Mouse (Mus musculus) liver, adult 2 months (tissue): ENCODE data around the gene Gm45521. TPM values are rescaled to one million over a fixed set of nuclear protein-coding genes. Genes with fewer than 3 reads are reported as not detected.

ENCODE experiments used
- DNase-seq: peaks from one replicate; pipeline ENCODE4 v3.0.0-alpha.2; 2011; ENCODE audit warnings: low read depth, low spot score; ENCODE audit errors: extremely low read depth
- H3K27ac ChIP-seq: fragments of 200-500 bp; replicated peaks from 2 replicates; pipeline ENCODE4 v1.5.1; 2012; ENCODE audit warnings: low read depth, mild to moderate bottlenecking, control low read depth, inconsistent platforms, low read length; ENCODE audit not compliant: insufficient read depth
- H3K27me3 ChIP-seq: fragments of 200-500 bp; 2 replicates; pipeline ENCODE4 v1.6.1; 2012; ENCODE audit warnings: mild to moderate bottlenecking, moderate library complexity, low read length, inconsistent platforms; ENCODE audit not compliant: control insufficient read depth, insufficient read depth
- H3K36me3 ChIP-seq: fragments of 200-500 bp; 2 replicates; pipeline ENCODE4 v1.6.1; 2012; ENCODE audit warnings: low read length, inconsistent platforms; ENCODE audit not compliant: control insufficient read depth, insufficient read depth
- H3K4me1 ChIP-seq: fragments of 200-500 bp; 2 replicates; pipeline ENCODE4 v1.6.1; 2011; ENCODE audit warnings: low read length; ENCODE audit not compliant: control insufficient read depth, insufficient read depth
- H3K4me3 ChIP-seq: fragments of 200-500 bp; 2 replicates; pipeline ENCODE4 v1.5.1; 2011; ENCODE audit warnings: low read depth, mild to moderate bottlenecking, control low read depth, low read length, moderate library complexity; ENCODE audit not compliant: insufficient read depth
- H3K79me2 ChIP-seq: fragments of 200-500 bp; 2 replicates; pipeline ENCODE4 v1.6.1; 2012; ENCODE audit warnings: inconsistent platforms, mild to moderate bottlenecking, low read length, moderate library complexity; ENCODE audit not compliant: control insufficient read depth, insufficient read depth
- H3K9ac ChIP-seq: fragments of 200-500 bp; 2 replicates; pipeline ENCODE4 v1.6.1; 2012; ENCODE audit warnings: low read depth, mild to moderate bottlenecking, control low read depth, inconsistent platforms, low read length
- CTCF ChIP-seq: fragments of 200-500 bp; IDR thresholded peaks from 2 replicates; pipeline ENCODE4 v1.5.1; 2011; ENCODE audit warnings: low read depth, low read length, control low read depth
- POLR2A ChIP-seq: fragments of 200-500 bp; IDR thresholded peaks from 2 replicates; pipeline ENCODE4 v1.6.1; 2011; ENCODE audit warnings: low read length, control low read depth; ENCODE audit not compliant: insufficient read depth; ENCODE audit errors: extremely low read depth
- WGBS: fragments of 180-500 bp; shearing (Covaris S2); methylation state at CpG from one replicate; pipeline ENCODE4 v1.1.7; 2018; 5-methylcytosine and 5-hydroxymethylcytosine counted together
- polyA plus RNA-seq: library from polyadenylated mRNA; depleted of rRNA; stranded (reverse); fragments of >200 nt; gene quantifications from 2 replicates; pipeline ENCODE4 v1.2.3, GENCODE M21; 2012
- total RNA-seq: library from RNA; depleted of rRNA; stranded (reverse); fragments of >200 nt; gene quantifications from 2 replicates; pipeline ENCODE4 v1.2.3, GENCODE M21; 2014

Gm45521 gene
- total and polyA plus RNA-seq, 2 experiments: not detected

- no peak overlapping the region for H3K4me3 ChIP-seq
These were observed 29.8 kb downstream of the Gm45521 start for GRCm38 (mm10) chr14:7986913-7987312.

GRCm38 (mm10) chr14:7989371-7989770 lies 32.3 kb downstream of the Gm45521 start:
- no peak for DNase-seq
- Histone ChIP-seq H3K27me3 (no peaks in the 10 kb centered on the region), H3K36me3 (no peaks in the 10 kb centered on the region), H3K9ac (peak overlapping the region; percentile 26; the same call in 1 of the 2 replicates), H3K4me1 (no peaks in the 10 kb centered on the region; the same call in none of the 2 replicates), H3K4me3 (no peak overlapping the region), H3K79me2 (no peaks in the 10 kb centered on the region), H3K27ac (peak overlapping the region; percentile 59)
- TF ChIP-seq POLR2A: no peak
- no peak for TF ChIP-seq CTCF
- 91% methylated on average over 1 of the region's 1 CpGs for WGBS

More at GRCm38 (mm10) chr14:7986913-7987312, 29.8 kb downstream of the Gm45521 start:
- TF ChIP-seq POLR2A (no peak), CTCF (no peak)
- H3K4me1 ChIP-seq: no peaks in the 10 kb centered on the region; the same call in none of the 2 replicates
- H3K27ac ChIP-seq: peak overlapping the region; percentile 6; the same call in 1 of the 2 replicates
- H3K79me2 ChIP-seq: no peaks in the 10 kb centered on the region
- 92% methylated on average over 6 of the region's 6 CpGs for WGBS
- H3K9ac ChIP-seq: no peak overlapping the region
- no peak for DNase-seq
- H3K36me3 ChIP-seq: 0 out of 2 replicates have a peak, but pooled peaks cover 2% of the 10 kb centered on the region
- no peaks in the 10 kb centered on the region for H3K27me3 ChIP-seq

- no peak for DNase-seq
- no peaks in the 10 kb centered on the region; the same call in none of the 2 replicates for H3K4me1 ChIP-seq
- WGBS: 70% methylated on average over 3 of the region's 3 CpGs
- H3K27me3 ChIP-seq: no peaks in the 10 kb centered on the region
- H3K27ac ChIP-seq: peak overlapping the region; percentile 59
- peak overlapping the region; percentile 53 for H3K9ac ChIP-seq
- H3K79me2 ChIP-seq: no peaks in the 10 kb centered on the region
- no peaks in the 10 kb centered on the region for H3K36me3 ChIP-seq
- TF ChIP-seq CTCF (no peak), POLR2A (no peak)
- H3K4me3 ChIP-seq: no peak overlapping the region
These were observed 32.9 kb downstream of the Gm45521 start for GRCm38 (mm10) chr14:7989961-7990360.

- 83% methylated on average over 5 of the region's 5 CpGs for WGBS
- Histone ChIP-seq H3K36me3 (no peaks in the 10 kb centered on the region), H3K27ac (peak overlapping the region; percentile 83), H3K4me3 (peak overlapping the region; percentile 26), H3K4me1 (no peaks in the 10 kb centered on the region; the same call in none of the 2 replicates), H3K27me3 (no peaks in the 10 kb centered on the region), H3K9ac (peak overlapping the region; percentile 52), H3K79me2 (no peaks in the 10 kb centered on the region)
- DNase-seq: no peak
- no peak for TF ChIP-seq CTCF
- TF ChIP-seq POLR2A: no peak
These were observed 34.2 kb downstream of the Gm45521 start for GRCm38 (mm10) chr14:7991108-7991776.

- H3K79me2 ChIP-seq: no peaks in the 10 kb centered on the region
- H3K36me3 ChIP-seq: no peaks in the 10 kb centered on the region
- no peaks in the 10 kb centered on the region; the same call in none of the 2 replicates for H3K4me1 ChIP-seq
- TF ChIP-seq POLR2A: no peak
- no peak for TF ChIP-seq CTCF
- H3K27ac ChIP-seq: peak overlapping the region; percentile 86
- no peaks in the 10 kb centered on the region for H3K27me3 ChIP-seq
- WGBS: 66% methylated on average over 6 of the region's 6 CpGs
- no peak for DNase-seq
- H3K9ac ChIP-seq: peak overlapping the region; percentile 75
- H3K4me3 ChIP-seq: peak overlapping the region; percentile 44
These were observed 35.1 kb downstream of the Gm45521 start for GRCm38 (mm10) chr14:7992158-7992557.

- no peaks in the 10 kb centered on the region for H3K36me3 ChIP-seq
- H3K9ac ChIP-seq: peak within 1 kb of the TSS; percentile 50
- H3K79me2 ChIP-seq: no peaks in the 10 kb centered on the region
- peak within 1 kb of the TSS; percentile 44 for H3K4me3 ChIP-seq
- no peaks in the 10 kb centered on the region for H3K27me3 ChIP-seq
- 55% methylated on average over 8 of the region's 8 CpGs for WGBS
- DNase-seq: peak; percentile 51
- TF ChIP-seq POLR2A (no peak), CTCF (peak; percentile 82)
- peak within 1 kb of the TSS; percentile 86 for H3K27ac ChIP-seq
- H3K4me1 ChIP-seq: no peaks in the 10 kb centered on the region; the same call in none of the 2 replicates
These were observed 37.2 kb downstream of the Gm45521 start, which contains the start of gene Dnase1l3 for GRCm38 (mm10) chr14:7994271-7994767. Gene Dnase1l3, minus strand, starts transcription at chr14:7994573.
